Mouse (Mus musculus) gastrocnemius, postnatal 36 days (tissue): Measurements from ENCODE around the gene Themis2. TPM values are rescaled to one million over a fixed set of nuclear protein-coding genes. Genes with fewer than 3 reads are reported as not detected.
"Not testable (repeated sequence)": the region's sequence is repeated elsewhere in the genome, so short reads cannot be mapped to it uniquely, and the experiment has no call there.

Experiments
- DNase-seq, 2 experiments: peaks; one replicate each; pipeline ENCODE4 v3.0.0; 2022
- intact Hi-C: fragments of 180-260 bp; cut with DNase I; formaldehyde crosslinking; loops from one replicate; pipeline ENCODE4 v1.15.1; 2025
- total RNA-seq, 2 experiments: library from RNA; stranded (reverse); gene quantifications; 2 replicates each; pipeline ENCODE4 v1.2.3; 2021

Gene Themis2
- total RNA-seq, 2 experiments from 2014 or later = 0.72 to 0.87 TPM

- intact Hi-C loops = no loop called here
- DNase-seq = no peak
Observed at GRCm38 (mm10) chr4:132801176-132802077, 5.2 kb upstream of the Themis2 start.

GRCm38 (mm10) chr4:132799845-132800244, 3.7 kb upstream of the Themis2 start:
- intact Hi-C loops = no loop called here
- DNase-seq = no peak

- DNase-seq, intact Hi-C loops: not testable (repeated sequence)
Observed at GRCm38 (mm10) chr4:132798666-132799065, 2.5 kb upstream of the Themis2 start.

GRCm38 (mm10) chr4:132798028-132798427, 1.8 kb upstream of the Themis2 start:
- DNase-seq = no peak
- intact Hi-C loops = no loop called here

GRCm38 (mm10) chr4:132797461-132797860, 1.3 kb upstream of the Themis2 start:
- DNase-seq = no peak
- intact Hi-C loops = no loop called here

GRCm38 (mm10) chr4:132795171-132795570, 1.0 kb downstream of the Themis2 start:
- intact Hi-C loops = no loop called here
- DNase-seq = no peak

GRCm38 (mm10) chr4:132794760-132795159, 1.4 kb downstream of the Themis2 start:
- DNase-seq = no peak
- intact Hi-C loops = no loop called here

- no peak for DNase-seq
- intact Hi-C loops = no loop called here
Observed at GRCm38 (mm10) chr4:132794028-132794427, 2.2 kb downstream of the Themis2 start.

GRCm38 (mm10) chr4:132793322-132794004, 2.7 kb downstream of the Themis2 start:
- DNase-seq, intact Hi-C loops: not testable (repeated sequence)

- intact Hi-C loops = no loop called here
- no peak for DNase-seq
Observed at GRCm38 (mm10) chr4:132789731-132790130, 6.5 kb downstream of the Themis2 start.

- DNase-seq = no peak
Observed at GRCm38 (mm10) chr4:132785228-132785627, 11.0 kb downstream of the Themis2 start.

GRCm38 (mm10) chr4:132783732-132784131, 12.5 kb downstream of the Themis2 start:
- no peak for DNase-seq
- intact Hi-C loops = loop anchor here (2.0 kb wide), 1 partner anchor 39 kb away; no protein-coding TSS in a partner anchor

More at GRCm38 (mm10) chr4:132785228-132785627, 11.0 kb downstream of the Themis2 start:
- intact Hi-C loops = no loop called here

- no peak for DNase-seq
- intact Hi-C loops = no loop called here
Observed at GRCm38 (mm10) chr4:132780288-132780687, 15.9 kb downstream of the Themis2 start.

- no peak for DNase-seq
- intact Hi-C loops = no loop called here
Observed at GRCm38 (mm10) chr4:132778562-132779201, 17.5 kb downstream of the Themis2 start.

GRCm38 (mm10) chr4:132776764-132777163, 19.4 kb downstream of the Themis2 start:
- intact Hi-C loops = loop anchor here (2.0 kb wide), 1 partner anchor 154 kb away; no protein-coding TSS in a partner anchor
- DNase-seq = peak; percentile 48 to 58

GRCm38 (mm10) chr4:132774905-132775304, 21.3 kb downstream of the Themis2 start:
- intact Hi-C loops = no loop called here
- DNase-seq = no peak

- no peak for DNase-seq
- intact Hi-C loops = no loop called here
Observed at GRCm38 (mm10) chr4:132771776-132772175, 24.4 kb downstream of the Themis2 start.

GRCm38 (mm10) chr4:132767914-132768876, 28.0 kb downstream of the Themis2 start, which contains the start of gene Rpa2:
TSS of gene Rpa2 (plus strand) at chr4:132768332.
- peak; percentile 96 to 99 for DNase-seq
- intact Hi-C loops = loop anchor here (5.0 kb wide), 1 partner anchor 74 kb away; the partner anchor contains the start of gene Ppp1r8

- DNase-seq, intact Hi-C loops: not testable (repeated sequence)
Observed at GRCm38 (mm10) chr4:132763125-132763524, 33.1 kb downstream of the Themis2 start.
